Mouse (Mus musculus) embryo, embryonic 11 days (tissue): ENCODE data around the gene Daw1.
A peak's percentile ranks its signal among the peaks of the same experiment; 100 is the strongest.

Experiments
- DNase-seq: peaks from one replicate; pipeline ENCODE4 v3.0.0-alpha.2; 2015

The Daw1 gene

DNA sequence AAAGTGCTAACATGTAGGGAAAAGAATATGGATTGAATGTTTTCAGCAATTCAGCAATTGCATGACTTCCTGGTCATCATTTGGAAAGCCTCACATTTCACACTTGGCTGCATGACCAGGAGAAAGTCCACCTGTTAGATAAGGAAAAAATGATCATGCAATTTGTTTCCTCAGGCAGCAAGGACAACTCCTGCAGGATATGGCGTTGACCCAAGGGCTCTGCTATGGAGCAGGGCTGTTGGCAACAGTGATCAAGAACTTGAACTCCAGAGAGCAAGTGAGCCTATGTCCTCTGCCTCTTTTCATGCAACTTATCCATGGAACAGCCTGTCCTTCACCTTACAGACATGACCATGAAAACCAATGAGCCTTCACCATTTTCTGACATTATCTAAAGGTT is 50.4 kb downstream of the Daw1 start:
- DNase-seq = no peak

DNA sequence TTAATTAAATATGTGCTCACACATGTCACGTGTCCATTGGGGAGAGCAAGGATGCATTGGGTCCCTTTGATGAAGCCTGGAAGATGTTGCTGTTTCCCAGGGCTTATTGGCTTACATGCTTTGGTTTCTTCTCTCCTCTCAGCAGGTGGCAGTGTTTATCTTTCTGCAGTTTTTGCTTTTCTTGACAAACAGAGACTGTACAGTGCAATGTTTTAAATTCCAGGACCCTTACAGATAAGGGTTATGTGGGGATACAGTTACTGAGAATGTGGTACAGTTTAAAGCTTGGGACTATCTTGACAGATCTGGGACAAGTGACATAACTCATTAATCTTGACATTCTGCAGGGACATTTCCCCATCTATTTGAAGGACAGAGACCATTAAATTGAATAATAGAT is 58.7 kb downstream of the Daw1 start:
- DNase-seq = peak; percentile 40

DNA sequence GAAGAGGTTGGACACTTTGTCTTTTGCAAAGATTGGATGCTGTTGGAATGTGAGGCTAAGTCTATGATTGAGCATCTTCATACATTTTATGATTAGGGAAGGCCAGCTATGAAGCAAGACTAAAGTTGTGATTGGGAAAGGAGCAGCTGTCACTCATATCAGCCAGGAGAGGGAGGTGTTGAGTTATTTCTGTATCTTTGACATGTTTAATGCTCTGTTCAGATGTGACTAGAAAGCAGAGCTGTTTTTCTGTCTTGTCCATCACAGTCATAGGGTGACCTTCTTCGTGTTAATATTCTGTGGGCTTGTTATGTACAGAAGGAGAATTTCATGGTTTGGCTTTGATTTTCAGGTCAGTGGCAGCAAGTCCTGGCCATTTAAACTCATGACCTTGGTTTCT is 63.5 kb downstream of the Daw1 start:
- DNase-seq = peak; percentile 11

DNA sequence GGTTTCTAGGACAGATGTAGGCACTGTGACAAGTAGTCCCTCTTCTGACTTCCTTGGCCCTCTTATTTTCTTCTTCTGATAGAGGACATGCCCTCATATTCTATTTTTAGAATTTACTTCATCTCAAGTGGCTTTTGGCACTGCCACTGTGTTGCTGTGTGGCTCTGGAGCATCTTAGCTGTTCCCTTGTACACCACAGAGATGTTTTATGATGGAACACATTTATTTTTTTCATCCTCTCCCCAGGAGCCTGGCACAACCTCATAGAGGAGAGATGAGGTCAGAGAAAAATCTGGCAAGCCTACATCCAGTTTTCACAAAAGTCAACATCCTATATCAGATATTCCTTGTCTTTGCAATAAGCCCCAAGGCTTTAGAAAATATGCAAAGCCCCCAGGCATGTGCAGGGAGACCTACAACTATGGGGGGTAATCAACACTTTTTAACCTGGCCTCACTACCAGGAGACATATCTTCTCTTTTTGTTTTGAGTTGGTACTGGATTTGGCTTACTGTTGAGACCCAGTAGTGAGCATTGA is 64.9 kb downstream of the Daw1 start:
- no peak for DNase-seq

DNA sequence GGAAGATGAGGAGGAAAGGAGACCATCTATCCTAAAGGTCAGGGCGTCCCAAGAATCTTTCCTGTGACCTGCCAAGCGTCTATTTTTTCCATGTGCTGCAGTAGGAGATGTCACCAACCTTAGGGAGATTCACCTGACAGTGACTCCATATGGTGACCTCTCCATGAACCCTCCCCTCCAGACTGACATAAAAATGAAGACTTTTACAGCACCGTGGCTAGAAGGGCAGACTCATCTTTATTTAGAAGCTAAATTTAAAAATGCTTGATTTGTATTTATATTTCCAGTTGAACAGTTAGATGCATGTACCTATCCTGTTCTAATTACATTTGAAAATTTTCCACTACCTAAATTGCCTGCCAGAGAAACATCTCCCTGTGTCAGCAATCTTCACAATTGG is 68.4 kb downstream of the Daw1 start:
- DNase-seq = no peak

DNA sequence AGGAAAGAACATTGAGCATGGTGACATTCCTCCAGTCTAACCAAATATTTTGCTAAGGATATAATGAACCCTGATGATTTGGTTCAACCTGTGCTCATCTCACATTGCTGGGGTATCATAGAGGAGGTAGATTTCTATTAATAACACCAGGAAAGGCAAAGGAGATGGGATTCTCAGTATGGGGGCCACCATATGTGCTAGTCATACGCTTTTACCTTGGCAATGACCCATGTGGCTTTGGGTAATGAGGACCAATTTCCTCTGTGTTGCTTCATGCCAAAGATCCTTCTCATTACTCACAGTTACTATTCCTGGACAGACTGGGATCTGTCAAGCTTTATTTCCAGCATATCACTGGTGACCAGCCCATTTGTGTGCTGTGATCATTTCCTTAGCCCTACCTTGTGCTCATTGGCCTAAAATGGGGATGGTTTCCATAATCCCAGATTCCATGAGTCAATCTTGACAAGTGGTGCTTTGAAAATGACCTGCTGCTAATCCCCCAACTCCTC is 88.7 kb downstream of the Daw1 start:
- no peak for DNase-seq

DNA sequence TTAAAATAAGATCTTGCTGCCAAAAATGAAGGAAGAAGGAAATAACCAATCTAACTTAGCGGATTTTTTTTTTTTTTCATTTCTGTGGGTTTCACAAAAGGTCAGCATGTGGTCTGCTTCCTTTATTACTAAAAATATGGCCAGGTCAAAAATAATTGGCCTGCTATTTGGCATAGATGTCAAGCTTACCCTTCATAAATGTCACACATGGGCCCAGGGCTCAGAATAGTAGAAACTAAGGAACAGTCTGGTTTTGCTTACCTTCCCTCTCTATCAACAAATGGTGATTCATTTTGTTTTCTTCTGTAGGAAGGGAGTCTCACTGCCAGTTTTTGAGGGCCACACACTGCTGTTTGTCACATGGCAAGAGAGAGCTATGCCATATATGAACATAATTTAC is 92.2 kb downstream of the Daw1 start:
- DNase-seq = no peak
